Mouse (Mus musculus) neural tube, embryonic 10.5 days (tissue): ENCODE measurements at regions not wholly inside any gene's neighbourhood (a gene's known extent, or its start where the extent isn't known, plus 50 kb on each side); places are given as distances from the start of the nearest gene placed in this dataset.

Experiments
- DNase-seq: peaks from one replicate; pipeline ENCODE4 v3.0.0-alpha.2; 2017; ENCODE audit warnings: low spot score; ENCODE audit errors: extremely low spot score

DNA sequence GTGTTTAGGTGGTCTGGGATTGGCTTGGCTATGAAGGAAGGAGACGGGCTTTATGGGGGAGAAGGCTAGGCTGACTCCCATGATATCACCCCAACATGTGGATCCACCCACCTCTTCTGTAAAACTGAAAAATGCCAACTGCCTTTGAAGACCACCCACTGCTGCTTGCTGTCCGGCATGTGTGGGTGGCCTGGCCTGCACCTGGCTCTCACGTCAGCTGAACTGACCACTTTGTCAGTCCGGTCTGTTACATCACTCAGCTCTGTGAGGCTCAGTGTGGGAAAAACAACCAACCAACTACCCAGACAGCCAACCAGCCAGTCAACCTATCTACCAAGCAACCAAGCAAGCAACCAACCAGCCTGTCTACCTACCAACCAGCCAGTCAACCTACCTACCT, 305.5 kb downstream of the Tbc1d1 start:
- no peak for DNase-seq

DNA sequence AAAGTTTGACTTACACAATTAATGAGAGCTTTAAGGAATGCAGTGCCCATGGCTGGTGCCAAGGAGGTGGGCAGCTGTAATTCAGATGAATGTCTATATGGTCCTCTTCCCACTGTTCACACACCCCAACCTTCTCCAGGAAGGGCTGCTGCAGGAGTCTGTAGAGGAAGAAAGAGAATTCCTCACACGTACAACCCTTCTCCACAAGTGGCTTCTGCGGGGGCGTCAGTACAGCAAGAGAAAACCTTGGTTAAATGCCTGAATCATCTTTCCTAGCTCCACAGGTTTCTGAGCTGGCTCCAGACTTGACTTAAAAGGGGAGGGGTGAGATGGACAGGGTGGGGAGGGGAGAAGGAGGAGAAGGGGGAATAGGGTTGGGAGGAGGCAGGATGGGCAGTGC, 306.3 kb downstream of the Tbc1d1 start:
- DNase-seq, result no peak

DNA sequence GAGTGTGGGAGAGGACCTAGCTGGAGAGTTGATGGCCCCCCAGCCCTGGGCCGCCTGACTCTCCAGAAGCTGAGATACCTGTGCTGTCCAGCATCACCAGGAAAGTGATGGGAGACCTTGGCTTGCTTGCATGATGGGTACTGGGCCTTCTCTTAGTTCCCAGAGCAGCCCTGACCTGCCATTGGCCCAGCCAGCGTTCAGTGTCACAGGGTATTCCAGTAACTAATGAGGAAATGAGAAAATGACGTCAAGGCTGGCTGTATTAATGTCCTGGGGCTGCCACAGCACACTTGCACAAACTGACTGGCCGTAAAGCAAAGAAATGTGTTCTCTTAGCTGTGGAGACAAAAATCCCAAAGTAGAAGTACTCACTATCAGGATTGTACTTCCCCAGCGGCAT, 307.5 kb downstream of the Tbc1d1 start:
- no peak for DNase-seq

DNA sequence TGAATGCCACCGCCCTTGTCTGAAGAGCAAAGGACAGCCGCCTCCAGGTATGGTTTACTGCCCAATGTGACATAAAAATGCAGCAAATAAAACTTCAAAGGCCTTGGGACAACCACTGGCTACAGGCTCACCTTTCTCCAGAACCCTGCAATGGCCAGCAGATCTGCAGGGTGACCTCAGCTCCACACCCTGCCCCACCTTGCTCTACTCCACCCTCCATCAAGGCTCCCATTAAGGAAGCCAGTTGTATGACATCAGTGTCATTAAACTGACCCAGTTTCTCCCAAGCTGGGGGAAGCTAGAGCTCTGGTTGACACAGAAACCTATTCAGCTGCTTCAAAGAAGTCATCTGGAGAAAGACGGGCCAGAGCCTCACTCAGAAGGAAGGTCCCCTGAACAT, 310.2 kb downstream of the Tbc1d1 start:
- DNase-seq, result no peak

DNA sequence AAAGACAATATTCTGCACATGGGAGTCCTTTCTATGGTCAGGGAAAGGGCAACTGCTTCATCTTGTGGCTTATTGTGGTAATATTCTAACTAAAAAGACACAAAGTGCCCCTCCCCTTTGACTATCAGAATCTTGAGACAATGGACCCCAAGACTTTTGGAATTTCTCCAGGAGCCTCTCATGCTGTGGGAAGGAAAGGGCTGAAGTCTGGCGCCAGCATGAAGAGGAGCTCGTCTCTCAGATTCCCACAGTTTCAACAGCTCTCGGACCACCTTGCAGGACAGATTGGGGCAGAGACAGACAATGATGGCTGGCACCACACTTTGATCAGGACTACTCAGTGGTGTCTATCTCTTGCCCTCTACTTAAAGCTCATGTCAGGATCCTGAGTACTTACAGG, 311.8 kb downstream of the Tbc1d1 start:
- no peak for DNase-seq

DNA sequence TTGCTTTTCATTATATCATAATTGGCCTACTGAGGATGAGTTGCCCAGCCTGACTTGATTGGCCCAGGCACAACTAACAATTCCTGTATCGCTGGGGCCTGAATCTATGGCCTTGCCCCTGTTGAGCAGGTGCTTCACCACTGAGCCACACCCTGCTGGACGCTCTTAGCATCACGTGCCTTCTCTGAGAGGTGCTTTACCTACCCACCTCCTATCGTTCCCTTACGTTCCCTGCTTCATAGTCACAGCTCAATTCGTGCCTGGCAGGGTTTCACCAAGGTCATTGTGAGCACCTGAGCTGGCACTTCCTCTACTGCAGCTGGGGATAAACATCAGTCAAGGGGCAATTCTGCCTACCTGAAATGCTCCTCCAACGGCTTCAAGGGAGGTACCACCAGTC, 312.2 kb downstream of the Tbc1d1 start:
- no peak for DNase-seq

DNA sequence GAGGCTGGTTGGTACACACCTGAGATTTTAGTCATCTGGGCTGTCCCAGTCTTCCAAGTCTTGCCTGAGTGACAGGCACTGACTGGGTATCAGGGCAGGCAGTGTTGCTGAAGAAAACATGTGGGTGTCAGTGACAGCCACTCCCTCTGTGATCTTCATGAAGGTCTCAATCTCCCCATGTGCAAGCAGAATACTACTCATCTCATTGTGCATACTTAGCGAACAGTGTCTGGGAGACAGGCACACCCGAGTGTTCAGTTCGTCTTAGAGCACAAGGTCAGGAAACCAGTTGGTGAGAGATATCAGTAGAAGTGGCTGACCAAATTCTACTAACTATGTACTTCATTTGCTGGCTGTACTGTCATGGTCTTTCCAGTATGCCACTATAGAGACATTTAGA, 315.9 kb downstream of the Tbc1d1 start:
- no peak for DNase-seq

DNA sequence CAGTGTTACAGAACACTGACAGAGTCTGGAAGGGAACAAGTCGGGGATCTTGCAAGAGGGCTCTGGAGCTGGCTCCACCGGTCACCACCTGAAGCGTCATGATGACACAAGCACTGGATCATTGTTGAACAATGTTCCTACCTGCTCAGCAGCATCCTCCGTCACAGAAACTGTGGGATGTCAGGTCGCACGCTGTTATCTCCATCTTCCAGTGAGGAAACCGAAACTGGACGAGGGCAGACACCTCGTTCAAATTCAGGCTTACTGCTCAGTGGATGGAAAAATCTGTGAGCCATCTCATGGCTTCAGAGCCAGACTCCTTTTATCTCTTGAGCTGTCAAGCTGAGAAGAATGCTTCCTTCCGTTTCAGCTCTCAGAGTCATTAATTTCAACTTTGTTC, 316.3 kb downstream of the Tbc1d1 start:
- no peak for DNase-seq

DNA sequence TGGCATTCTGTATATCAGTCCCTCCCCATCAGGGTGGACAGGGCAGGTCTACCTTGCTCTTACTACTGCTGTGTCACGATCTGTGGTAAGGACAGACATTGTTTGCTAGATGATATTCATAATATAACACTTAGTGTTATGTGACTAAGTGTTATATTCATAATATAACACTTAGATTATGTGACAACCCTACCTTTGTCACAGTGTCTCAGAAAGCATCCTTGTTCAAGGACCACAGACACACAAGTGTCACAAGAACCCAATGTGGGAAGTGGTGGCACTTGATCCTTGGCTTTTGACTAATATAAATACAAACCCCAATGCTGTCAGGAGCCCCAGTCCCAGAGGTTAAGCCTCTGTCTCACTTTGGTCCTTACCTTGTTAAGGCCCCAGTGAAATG, 318.8 kb downstream of the Tbc1d1 start:
- no peak for DNase-seq

DNA sequence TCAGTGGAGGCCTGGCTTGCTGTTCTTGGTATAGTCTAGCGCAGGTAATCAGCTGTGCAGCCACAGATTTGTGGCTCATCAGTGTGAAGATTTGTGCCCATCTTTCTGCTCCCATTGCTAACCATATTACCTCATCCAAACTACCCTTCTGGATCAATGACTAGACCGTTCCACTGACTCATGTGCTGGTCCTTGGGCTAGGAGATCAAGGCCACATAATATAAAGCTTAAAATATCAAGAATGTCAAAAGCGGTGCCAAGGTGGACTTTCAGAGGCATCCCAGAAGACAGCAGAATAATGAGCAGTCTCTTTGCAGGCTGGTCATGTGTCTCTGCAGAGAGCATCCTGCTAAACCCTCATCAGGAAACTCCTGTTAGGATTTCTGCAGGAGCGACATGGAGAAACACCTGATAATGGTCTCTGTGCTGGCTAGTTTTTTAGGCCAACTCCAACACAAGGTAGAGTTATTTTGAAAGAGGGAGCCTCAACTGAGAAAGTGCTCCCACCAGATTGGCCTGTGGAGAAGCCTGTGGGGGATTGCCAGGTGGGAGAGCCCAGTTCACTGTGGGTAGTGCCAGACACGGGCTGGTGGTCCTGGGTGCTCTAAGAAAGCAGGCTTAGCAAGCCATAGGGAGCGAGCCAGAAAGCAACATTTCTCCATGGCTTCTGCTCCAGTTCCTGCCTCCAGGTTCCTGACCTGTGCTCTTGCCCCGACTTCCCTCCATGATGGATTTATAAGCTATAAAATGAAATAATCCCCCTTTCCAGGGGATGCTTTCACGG, 319.8 kb downstream of the Tbc1d1 start:
- DNase-seq, result no peak

DNA sequence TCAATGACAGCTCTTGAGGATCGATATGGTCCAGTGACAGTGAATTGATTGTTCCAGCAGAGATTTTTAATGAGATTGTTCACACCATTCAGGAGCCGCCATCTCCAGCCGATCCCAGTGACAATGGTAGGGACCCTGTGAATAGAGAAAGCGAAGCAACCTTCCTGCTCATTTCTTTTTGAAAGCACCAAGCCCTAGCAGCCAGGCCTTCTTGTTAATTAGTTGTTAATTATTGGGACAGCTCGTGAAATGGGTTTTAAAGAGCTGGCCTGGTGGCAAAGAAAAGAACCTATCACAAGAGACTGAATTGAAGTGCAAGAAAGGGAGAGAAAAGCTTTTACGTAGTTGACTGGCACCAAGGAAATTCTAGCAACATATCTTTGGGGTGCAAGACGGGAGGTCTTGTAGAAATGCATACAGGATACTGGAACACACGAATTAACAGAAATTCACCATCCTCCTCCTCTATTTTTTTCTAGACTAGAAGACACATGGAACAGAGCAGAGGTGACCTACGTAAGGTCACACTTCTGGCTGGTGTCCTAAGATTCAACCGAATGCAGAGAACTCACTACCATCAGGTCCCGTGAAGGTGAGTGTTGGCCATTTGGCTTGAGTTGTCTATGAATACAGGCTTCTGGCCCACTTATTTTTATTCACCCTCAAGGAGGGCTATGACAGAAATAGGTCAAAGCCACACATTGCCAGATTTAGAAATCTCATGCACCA, 320.7 kb downstream of the Tbc1d1 start:
- no peak for DNase-seq

DNA sequence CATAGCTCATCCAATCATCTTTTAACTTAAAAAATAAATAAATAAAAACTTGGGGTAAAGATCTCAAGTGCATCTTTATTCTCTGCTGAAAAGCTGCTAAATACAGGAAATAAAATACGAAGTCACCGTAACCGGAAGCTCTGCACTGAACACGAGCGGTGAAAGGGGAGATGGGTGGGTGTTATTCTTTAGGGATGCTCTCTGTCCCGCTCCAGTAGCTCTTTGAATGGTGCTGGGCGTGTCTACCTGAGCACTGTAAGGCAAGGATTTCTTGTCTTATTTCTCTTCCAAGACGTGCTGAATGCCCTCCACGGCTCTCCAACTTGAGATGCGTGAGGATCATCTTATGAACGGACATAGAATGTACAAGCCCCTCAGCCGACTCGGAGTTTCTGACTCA, 322.0 kb downstream of the Tbc1d1 start:
- no peak for DNase-seq

DNA sequence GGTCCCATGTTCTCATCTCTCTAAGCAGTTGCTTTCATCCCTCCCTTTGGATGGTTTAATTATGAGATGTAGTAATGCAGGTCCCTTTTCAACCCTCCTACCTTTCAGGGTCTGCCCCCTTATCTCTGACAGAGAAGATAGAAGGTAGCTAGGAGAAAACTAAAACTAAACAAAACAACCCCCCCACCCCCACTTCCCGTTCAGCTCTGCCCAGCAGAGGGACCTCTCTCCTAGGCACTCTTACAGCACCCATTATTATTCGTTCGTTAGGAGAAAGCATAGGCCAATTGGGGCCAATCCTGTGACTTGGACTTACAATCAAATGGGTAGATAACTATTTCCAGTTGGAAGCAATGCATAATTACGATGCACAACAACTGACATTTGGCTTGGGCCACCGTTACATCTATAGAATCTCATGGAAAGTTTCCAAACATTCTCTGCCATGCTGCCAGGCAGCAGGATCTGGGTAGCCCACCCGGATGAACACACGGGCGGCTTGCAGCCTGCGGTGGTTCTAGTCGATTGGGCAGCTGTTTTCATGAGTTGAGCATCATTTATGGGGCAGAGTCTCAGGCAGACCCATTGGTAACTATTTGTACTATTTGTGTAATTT, 322.6 kb downstream of the Tbc1d1 start:
- DNase-seq, result no peak

DNA sequence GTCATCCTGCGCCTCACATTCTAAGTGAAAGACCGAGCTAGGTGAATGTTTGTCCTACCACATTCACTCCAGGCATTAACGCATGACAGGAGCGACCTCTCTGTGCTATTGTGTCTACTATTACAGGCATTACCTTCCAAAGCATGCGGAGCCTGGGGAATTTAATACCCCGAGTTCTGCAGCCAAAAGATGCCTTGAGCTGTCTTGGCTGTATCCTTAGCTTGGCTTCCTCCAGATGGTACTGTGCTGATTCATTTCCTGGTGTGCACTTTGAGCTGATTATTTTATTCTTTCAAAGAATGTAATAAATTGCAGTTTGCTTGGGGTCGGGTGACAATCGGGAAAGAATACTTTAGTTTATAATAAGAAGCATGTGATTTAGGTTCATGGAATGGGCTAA, 323.2 kb downstream of the Tbc1d1 start:
- no peak for DNase-seq

DNA sequence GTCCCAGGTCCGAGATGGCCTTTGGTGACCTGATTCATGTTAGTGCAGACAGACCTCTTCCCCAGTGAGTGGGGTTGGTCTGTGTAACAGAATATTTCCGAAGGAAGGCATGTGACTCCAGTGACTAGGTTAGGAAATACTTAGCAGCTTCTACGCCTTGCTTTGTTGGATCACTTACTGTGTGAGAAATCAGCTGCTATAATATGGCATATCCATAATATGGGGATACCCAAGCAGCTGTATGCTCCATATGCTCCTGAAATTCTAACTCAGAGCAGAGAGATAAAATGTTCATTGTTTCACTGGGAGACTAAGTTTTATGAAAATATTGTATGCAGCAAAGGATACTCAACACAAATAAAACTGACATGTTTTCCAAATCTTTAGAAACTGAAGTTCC, 318.1 kb upstream of the Klf3 start:
- no peak for DNase-seq

DNA sequence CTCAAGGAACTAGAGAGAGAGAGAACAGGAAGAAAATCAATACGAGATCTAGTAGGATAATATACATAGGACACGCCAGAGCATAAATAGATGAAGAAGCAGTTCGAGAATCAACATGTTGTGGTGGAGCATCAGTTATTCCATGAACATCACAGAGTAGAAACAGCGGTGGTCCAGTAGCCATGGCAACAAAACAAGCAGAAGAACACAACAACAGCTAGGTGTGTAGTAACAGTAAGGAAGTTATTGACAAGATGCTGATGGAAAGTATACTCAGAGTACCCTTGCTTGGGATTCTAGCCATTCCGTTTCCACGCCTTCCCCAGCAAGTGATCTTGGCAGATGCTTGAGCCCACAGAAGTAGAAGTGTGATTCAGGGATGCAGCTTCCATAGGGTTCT, 317.3 kb upstream of the Klf3 start:
- no peak for DNase-seq

DNA sequence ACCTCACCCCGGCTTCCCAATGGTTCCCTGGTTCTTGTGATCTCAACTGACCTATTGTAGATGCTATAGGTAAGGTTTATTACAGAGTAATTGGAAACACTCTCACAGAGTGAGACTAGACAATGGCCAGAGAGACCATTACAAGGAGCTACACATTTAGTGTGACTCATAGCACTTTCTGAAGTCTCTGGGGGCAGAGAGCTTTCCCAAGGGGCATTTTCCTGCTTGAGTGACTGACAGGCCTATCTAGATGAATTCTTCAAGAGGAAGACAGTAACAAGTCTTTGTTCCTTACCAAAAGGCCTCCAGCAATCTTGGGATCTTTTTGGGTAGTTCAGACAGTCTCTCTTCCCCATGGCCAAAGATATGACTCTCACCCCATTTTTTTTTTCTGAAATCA, 316.4 kb upstream of the Klf3 start:
- no peak for DNase-seq

DNA sequence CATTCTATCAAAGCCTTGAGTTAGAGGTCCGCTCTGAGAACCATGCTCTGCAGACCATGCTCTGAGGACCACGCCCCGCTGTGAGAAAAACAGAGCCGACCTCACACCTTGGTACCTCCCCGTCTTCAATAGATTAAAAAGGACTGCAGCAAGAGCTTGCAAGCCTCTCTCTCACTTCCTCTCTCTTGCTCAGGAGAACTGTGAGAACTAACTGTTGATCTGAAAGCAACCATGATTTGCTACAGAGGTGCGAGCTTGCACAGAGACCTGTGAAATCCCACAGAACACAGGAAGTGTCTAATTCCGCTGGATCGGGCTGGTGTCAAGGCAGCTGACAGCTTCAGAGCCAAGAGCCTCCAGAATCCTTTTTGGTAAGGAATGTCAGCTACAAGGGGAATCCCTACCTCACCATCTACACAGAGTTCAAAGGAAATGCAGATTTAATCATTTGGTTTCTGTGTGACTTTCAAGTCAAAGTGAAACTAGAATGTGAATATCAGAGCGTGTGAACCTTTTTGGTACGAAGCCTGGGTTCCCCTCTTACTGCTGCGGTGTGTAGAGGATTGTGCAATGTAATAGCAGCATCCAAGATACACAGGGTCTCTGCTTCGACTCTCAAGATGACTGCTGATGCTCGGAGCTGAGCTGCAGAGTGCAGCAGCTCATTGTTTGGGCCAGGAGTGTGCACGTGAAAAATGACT, 315.3 kb upstream of the Klf3 start:
- DNase-seq, result no peak

DNA sequence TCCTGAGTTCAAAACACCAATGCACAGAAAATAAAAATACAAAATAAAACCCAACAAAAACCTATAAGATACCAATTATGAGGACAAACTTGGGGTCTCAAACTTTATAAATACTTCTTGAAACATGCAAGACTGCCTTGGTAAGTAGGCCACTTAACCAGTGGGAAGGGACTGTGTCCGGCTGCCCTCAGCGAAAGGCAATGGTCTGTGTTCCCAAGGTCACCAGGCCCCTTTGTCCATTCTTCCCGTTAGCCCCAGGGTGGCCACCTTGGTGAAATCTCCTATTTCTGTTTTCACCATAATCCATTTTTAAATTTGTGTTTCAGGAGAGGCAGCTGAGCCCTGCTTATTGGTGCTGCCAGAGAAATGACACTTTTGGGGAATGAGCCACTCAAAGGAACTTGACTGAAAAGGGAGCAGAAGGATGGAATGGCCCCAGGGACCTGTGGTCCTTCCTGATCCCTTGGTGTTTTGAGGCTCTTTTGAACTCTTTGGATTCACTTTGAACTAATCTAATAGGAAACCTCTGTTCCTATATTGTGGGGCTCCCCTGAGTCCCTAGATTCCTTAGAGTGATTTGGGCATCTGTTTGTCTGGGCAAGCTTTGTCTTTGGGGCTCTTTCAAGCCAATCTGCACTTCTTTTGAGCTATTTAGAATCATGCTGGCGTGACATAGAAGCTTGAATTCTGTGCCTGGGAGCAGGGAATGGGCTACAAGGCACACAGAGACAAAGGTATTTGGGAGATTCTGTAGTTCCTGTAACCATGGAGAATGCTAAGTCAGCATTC, 313.3 kb upstream of the Klf3 start:
- no peak for DNase-seq

DNA sequence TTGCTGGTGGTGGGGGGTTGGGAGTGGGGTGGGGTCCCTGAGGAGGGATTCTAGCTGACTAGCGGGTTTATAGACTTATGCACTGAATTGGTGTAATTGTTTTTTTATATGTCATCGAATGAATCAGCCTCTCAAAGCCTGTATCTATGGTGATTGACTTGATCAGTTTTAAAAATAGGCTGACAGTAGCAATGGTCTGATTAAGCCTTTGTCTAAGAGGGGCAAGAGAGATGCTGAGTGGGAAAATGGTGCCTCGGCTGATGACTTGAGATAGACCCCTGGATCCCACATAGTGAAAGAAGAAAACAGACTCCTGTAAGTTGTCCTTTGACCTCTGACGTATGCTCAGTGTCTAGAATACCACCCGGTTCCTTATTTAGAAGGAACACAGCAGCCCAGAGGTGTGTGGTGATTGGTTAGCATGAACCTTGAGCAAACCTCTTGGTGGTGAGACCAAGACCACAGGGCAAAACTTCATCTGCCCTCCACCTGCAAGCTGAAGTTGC, 312.7 kb upstream of the Klf3 start:
- no peak for DNase-seq

DNA sequence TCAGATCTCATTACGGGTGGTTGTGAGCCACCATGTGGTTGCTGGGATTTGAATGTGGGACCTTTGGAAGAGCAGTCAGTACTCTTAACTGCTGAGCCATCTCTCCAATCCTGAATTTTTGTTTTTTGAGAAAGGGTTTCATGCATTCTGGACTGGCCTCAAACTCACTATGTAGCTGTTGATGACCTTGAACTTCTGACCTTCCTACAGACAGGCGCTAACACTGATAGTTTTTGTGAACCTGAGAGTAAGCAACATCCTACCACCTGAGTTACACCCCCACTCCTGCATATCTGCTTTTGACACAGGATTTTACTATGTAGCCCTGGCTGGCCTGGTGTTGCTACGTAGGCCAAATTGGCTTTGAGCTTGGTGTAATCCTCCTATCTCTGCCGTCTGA, 308.8 kb upstream of the Klf3 start:
- no peak for DNase-seq
